Mouse (Mus musculus): ENCODE measurements around the gene Nova2.

DNA sequence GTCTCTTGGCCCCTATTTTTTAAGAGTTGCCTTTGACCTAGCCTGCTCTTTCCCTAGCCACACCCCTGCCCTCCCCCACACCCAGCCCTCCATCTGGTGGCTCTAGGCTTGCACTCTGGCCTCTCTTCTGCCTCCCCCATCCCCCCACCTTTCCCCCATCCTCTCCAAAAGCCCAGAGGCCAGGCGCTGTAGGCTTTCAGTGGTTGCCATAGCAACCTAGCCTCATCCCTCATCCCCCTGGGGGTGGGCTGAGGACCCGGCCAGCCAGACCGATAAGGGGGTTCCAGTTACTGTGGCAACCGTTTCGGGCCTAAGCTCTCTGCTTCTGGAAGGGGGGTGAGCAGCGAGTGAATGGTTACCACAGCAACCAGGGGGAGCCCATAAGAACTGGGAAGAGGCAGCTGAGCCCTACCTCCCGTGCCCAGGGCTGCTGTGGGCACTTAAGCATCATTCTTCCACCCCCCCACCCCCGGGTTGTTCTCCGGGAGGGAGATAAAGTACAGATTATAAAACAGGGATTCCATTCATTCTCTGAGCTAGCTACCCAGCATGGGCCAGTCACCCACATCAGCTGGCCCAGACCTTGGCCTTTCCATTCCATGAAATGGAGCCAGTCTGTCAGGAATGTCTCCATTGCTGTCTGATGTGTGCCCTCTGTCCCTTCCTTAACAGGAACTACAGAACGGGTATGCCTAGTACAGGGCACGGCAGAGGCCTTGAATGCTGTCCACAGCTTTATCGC, 24.3 kb downstream of the Nova2 start:
- TF ChIP-seq POLR2A (IDR thresholded peaks at IDR 0.05; ENCODE audit: borderline replicate concordance, extremely low read depth, insufficient read depth, insufficient read length, poor library complexity, severe bottlenecking): no peak
- no peak for TF ChIP-seq CTCF (IDR thresholded peaks at IDR 0.05; ENCODE audit: borderline replicate concordance, extremely low read depth, insufficient read depth, insufficient read length)
